Mouse (Mus musculus) liver, adult 10 weeks (tissue): ENCODE data around the gene Slc30a3. TPM values are rescaled to one million over a fixed set of nuclear protein-coding genes. Genes with fewer than 3 reads are reported as not detected.

Experiments
- polyA plus RNA-seq: library from polyadenylated mRNA; stranded (reverse); fragments of 350-450 nt; fragmentation: Illumina TruSeq; extraction: RNeasy Lipid Tissue Mini Kit (QIAGEN cat#74804); gene quantifications from one replicate; pipeline ENCODE4 v1.2.3, GENCODE M21; 2014; ENCODE audit warnings: low read depth, low replicate concordance

Slc30a3 gene
- not detected for polyA plus RNA-seq

DNA sequence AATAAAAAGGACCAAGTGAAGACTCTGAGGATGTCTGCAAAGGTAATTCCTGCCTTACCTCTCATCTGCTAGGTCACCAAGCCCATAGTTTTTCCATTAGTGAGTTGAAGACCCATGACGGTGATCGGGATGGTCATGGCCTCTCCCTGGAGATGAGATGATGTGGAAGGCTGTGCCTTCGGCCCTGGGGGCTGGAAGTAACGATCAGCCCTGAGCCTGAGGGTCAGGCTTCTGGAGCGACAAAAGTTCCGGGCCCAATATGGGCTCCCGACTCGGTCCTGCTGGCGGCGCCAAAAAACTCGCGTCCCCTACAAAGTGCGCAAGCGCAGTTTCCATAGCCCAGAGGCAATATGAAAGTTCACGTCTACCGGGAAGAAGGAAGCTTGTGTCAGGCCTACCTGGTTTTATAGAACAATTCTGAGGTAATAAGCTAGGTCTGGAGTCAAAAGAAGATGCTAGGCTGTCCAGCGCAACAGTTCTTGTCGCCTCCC, at the start of gene Slc30a3:
Slc30a3 (minus strand) TSS at position 238 of the 491 bp plus-strand sequence.

GRCm38 (mm10) chr5:31154152-31154553, 46.1 kb upstream of the Slc30a3 start, which contains the start of gene Mpv17:
Mpv17 (minus strand) TSS chr5:31154251.

GRCm38 (mm10) chr5:31138241-31138967, 30.4 kb upstream of the Slc30a3 start, which contains the start of gene Ucn:
Ucn (minus strand) TSS chr5:31138829.

DNA sequence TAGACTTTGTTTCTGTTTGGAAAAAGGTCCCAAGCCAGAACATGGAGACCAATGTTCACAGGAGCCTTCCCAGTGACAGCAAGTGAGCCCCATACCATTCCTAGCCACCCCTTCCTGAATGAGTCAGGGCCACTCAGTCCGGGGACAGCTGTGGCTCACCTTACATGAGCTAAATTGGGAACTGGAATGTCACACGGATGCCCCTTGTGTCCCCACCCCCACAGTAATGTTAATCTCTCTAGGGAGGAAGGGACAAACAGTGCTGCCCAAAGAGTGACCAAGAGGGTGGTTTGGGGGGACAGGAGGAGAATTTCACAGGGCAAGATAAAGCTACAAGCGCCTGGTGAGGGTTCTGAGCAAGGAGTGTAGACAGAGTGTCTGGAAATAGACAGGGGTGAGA, 8.3 kb upstream of the Slc30a3 start, which contains the start of gene Trim54:
Trim54 (plus strand) TSS at position 359 of the 400 bp plus-strand sequence.

GRCm38 (mm10) chr5:31105814-31106335, 2.2 kb downstream of the Slc30a3 start, which contains the start of gene Dnajc5g:
Dnajc5g (plus strand) TSS chr5:31106285.

DNA sequence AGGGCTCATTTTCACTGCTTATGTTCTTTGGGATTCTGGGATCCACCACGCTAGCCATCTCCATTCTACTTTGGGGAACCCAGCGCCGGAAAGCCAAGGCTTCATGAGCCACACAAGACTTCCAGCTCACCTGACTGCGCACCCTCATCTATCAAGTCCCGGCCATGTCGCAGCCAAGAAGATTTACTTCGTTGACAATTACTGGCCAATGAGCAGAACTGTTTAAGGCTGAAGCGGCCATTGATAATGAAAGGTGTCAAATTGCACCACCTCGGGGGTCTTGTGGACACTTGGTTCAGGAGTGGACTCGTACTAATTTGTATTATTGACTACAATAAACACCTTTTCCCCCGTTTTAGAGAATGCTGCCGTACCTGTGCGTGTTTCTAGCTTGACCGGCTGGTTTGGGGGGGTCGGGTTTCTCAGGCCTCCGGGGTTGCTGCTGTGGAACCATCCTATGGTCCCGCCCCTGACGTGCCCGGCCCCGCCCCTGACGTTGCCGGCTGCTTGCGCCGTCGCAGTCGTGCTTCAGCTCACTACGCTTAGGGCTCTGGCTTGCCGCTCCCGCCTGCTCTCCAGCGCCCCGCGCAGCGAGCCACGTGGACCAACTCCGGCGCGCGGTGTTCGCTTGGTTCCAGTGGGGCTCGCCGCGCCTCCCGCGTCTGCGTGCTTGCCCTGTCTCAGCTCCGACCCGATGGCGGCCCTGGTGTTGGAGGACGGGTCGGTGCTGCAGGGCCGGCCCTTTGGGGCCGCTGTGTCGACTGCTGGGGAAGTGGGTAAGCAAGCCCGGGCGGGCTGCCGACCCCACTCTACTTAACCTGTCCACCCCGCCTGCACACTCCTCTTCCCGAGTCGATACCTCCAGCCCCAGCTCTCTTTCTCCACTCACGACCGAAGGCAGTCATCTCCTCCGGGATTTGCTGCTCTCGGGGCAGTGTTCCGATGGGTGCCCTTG, 53.5 kb downstream of the Slc30a3 start, which contains the start of gene Cad:
Cad (plus strand) TSS at position 520 of the 955 bp plus-strand sequence.

GRCm38 (mm10) chr5:31048763-31049641, 59.0 kb downstream of the Slc30a3 start, which contains the start of gene Slc5a6:
Slc5a6 (minus strand) TSS chr5:31048924.

DNA sequence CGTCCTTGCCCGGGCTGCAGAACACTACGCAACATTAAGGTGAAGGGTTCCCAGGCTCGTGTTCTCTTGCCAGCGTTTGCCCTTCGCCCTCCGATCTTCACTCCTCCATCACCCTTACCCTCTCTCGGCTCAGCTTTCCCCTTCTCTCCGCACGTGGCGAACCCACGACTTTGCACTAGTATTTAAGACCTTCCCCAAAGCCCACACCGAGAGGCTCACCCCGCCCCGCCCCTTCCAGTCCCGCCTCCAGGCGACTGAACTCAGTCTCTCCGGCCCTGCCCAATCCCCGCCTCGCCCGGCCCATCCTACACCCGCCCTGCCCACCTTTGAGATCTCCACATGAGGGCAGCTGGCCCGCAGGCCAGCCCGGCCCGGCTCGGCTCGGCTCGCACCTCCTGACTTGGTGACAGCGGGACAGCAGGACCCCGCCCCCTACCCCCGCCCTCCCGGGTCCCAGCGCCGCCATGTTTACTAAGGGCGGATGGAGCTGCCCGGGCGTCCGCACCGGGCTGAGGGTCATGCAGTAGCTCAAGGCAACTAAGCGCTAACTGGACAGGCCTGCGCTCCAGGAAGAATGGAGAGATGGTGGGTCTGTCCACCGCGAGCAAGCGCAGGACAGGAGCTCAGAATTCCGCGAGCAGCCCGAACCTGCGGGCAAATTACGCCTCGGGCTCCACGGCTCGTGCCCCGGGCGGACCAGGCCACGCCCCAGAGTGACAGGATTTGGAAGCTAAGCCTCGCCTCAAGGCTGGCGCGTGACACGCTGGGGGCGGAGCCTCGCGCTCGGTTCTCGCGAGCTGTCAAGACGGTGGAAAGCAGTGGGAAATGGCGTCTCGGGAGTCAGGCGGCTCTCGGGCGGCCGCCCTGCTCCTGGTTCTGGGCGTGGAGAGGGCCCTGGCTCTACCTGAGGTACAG, 59.9 kb downstream of the Slc30a3 start, which contains the start of gene Atraid:
Atraid (plus strand) TSS at position 465 of the 915 bp plus-strand sequence.

Other genes starting within 250 kb of the Slc30a3 start
- 7.9 TPM for gene Tmem214, start 240.2 kb downstream of the Slc30a3 start, polyA plus RNA-seq
- 1.4 TPM for gene Agbl5, start 219.5 kb downstream of the Slc30a3 start, polyA plus RNA-seq
- 126 TPM for gene Ost4, start 200.4 kb downstream of the Slc30a3 start, polyA plus RNA-seq
- 0.56 TPM for gene Emilin1, start 194.8 kb downstream of the Slc30a3 start, polyA plus RNA-seq
- gene Khk, start 186.8 kb downstream of the Slc30a3 start, polyA plus RNA-seq, result 24.2 TPM
- gene Cgref1, start 162.6 kb downstream of the Slc30a3 start, polyA plus RNA-seq, result not detected
- gene Preb, start 147.9 kb downstream of the Slc30a3 start, polyA plus RNA-seq, result 34.2 TPM
- gene Tcf23, start 139.6 kb downstream of the Slc30a3 start, polyA plus RNA-seq, result not detected
- gene Atraid, start 59.9 kb downstream of the Slc30a3 start, polyA plus RNA-seq, result 116 TPM
- 1.8 TPM for gene Slc5a6, start 59.3 kb downstream of the Slc30a3 start, polyA plus RNA-seq
- 0.29 TPM for gene Cad, start 53.5 kb downstream of the Slc30a3 start, polyA plus RNA-seq
- not detected for gene Dnajc5g, start 2.0 kb downstream of the Slc30a3 start, polyA plus RNA-seq
- gene Trim54, start 8.5 kb upstream of the Slc30a3 start, polyA plus RNA-seq, result not detected
- gene Ucn, start 30.6 kb upstream of the Slc30a3 start, polyA plus RNA-seq, result not detected
- 31.4 TPM for gene Mpv17, start 46.0 kb upstream of the Slc30a3 start, polyA plus RNA-seq
- 0.13 TPM for gene Gm29609, start 71.7 kb upstream of the Slc30a3 start, polyA plus RNA-seq
- gene Gtf3c2, start 71.9 kb upstream of the Slc30a3 start, polyA plus RNA-seq, result 30.5 TPM
- 8.9 TPM for gene Snx17, start 85.0 kb upstream of the Slc30a3 start, polyA plus RNA-seq
- gene Eif2b4, start 85.2 kb upstream of the Slc30a3 start, polyA plus RNA-seq, result 3.8 TPM
- 1.4 TPM for gene Zfp513, start 94.1 kb upstream of the Slc30a3 start, polyA plus RNA-seq
- 13.4 TPM for gene Ppm1g, start 112.5 kb upstream of the Slc30a3 start, polyA plus RNA-seq
- 45.4 TPM for gene Nrbp1, start 132.6 kb upstream of the Slc30a3 start, polyA plus RNA-seq
- not detected for gene Gm9970, start 133.0 kb upstream of the Slc30a3 start, polyA plus RNA-seq
- 1.0 TPM for gene Krtcap3, start 143.5 kb upstream of the Slc30a3 start, polyA plus RNA-seq
- 6.5 TPM for gene Ift172, start 182.9 kb upstream of the Slc30a3 start, polyA plus RNA-seq
- 27.8 TPM for gene Fndc4, start 187.8 kb upstream of the Slc30a3 start, polyA plus RNA-seq
- gene Gckr, start 189.2 kb upstream of the Slc30a3 start, polyA plus RNA-seq, result 78.9 TPM